Mouse (Mus musculus): ENCODE measurements around the gene Mob4. TPM values are rescaled to one million over a fixed set of nuclear protein-coding genes. Genes with fewer than 3 reads are reported as not detected.
"Not testable (repeated sequence)": the region's sequence is repeated elsewhere in the genome, so short reads cannot be mapped to it uniquely, and the experiment has no call there.

Mob4 gene
- 68.1 to 119 TPM (median 87.3 TPM) in 3 replicates for total RNA-seq (2017)

DNA sequence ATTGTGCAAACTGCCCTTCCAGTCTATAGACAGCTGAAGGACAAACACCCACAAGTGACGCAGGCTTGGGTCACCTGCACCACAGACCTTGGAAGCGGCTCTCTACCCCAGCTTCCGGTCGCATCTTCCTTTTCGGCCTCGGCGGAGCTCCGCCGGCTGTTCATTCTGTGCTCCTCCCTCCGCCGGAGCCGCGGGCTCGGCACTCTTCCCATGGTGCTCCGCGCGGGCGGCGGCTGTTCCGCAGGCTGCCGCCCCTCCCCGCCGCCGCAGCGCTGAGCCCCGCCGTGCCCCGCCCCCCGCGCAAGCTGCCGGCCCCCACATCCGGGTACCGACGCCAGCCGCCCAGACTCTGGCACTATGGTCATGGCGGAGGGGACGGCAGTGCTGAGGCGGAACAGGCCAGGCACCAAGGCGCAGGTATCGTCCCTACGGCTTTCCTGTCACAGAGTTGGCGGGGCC lies at the start of gene Mob4:
Mob4 (plus strand) TSS at position 289 of the 459 bp plus-strand sequence.
- ATAC-seq (replicated peaks; ENCODE audit: insufficient number of reproducible peaks, low FRiP score, low TSS enrichment, poor library complexity, severe bottlenecking), result peak; percentile 92

DNA sequence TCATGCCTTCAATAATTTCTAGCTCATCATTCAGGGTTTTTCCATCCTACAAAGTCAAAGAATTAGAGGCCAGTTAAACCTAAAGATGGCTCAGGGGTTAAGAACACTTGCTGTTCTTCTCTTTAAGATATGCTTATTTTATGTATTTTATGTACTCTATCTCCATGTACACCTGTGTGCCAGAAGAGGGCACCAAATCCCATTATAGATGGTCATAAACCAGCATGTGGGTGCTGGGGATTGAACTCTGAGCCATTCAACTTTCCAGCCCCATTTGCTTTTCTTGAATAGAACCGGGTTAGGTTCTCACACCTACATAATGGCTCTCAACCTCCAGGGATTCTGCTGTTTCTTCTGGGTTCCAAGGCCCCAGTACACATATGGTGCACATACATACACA lies 48.9 kb upstream of the Mob4 start:
- ATAC-seq (replicated peaks; ENCODE audit: insufficient number of reproducible peaks, low FRiP score, low TSS enrichment, poor library complexity, severe bottlenecking), result no peak

DNA sequence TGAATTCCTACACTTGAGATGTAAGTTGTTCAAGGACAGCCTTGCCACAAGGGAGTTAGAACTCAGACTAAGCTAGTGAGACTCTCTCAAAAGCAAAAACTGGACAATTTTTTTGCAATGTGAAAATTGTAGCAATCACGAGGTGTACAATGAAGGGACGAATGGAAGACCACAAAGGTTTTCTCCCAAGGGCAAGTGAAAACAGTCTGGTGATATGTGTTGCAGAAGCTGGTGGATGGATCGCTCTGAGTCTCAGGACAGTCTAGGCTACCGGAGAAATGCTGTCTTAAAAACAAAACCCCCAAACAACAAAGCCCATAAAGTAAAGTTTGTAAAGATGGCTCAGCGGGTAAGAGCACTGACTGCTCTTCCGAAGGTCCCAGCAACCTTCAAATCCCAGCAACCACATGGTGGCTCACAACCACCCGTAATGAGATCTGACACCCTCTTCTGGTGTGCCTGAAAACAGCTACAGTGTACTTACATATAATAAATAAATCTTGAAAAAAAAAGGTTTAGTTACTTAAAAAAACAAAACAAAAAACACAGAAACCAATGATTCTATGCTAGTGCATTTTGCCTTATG lies 45.2 kb upstream of the Mob4 start:
- ATAC-seq (replicated peaks; ENCODE audit: insufficient number of reproducible peaks, low FRiP score, low TSS enrichment, poor library complexity, severe bottlenecking), result no peak

DNA sequence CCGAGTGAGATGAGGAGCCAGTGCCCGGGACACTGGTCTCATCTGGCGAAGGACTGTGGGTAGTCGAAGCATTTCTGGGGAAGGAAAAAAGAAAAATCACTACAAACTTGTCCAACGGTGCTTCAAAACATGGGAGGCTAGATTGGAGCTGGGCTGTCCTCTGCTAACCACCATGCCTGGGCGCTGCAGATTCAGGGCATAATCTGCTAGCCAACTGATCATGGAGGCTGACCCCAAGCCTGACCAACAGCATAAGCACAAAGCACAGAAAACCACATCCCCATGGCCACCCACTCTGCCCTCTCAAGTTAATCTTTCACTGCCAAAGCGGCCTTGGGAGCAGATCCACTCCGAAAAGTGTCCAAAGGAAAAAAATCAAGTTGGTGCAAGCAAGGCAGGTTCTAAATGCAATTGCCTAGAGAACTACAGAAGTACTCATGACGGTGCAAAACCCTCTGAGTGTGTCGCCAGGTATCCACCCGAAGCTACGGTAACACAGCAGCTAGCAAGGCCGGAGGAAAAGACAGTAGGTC lies 44.1 kb upstream of the Mob4 start:
- ATAC-seq (replicated peaks; ENCODE audit: insufficient number of reproducible peaks, low FRiP score, low TSS enrichment, poor library complexity, severe bottlenecking), result 0 out of 2 replicates have a peak, but pooled peaks have one; percentile 9

DNA sequence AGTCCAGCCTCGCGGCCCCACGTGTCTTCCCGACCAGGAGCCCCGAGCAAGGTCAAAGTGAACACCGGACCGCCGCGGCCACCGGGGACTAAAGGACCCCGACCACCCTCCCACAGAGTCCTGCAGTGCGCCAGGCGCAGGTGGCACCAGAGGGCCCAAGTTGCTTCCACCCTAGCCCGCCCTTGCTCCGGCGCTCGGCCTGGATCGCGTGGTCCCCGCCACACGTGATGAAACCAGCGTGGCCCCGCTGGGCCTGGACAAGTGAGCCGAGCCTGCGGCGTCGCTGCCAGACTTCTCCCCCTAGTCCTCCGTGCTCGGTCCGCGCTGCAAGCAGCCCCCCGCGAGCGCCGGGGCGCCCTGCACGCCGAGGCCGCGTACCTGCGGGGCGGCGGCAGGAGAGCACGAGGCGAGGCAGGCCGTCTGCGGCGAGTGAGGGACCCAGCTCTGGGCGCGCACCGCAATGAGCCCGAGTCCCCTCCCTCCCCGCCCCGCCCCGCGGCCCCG lies 43.6 kb upstream of the Mob4 start:
- 0 out of 2 replicates have a peak, but pooled peaks have one; percentile 10 for ATAC-seq (replicated peaks; ENCODE audit: insufficient number of reproducible peaks, low FRiP score, low TSS enrichment, poor library complexity, severe bottlenecking)

DNA sequence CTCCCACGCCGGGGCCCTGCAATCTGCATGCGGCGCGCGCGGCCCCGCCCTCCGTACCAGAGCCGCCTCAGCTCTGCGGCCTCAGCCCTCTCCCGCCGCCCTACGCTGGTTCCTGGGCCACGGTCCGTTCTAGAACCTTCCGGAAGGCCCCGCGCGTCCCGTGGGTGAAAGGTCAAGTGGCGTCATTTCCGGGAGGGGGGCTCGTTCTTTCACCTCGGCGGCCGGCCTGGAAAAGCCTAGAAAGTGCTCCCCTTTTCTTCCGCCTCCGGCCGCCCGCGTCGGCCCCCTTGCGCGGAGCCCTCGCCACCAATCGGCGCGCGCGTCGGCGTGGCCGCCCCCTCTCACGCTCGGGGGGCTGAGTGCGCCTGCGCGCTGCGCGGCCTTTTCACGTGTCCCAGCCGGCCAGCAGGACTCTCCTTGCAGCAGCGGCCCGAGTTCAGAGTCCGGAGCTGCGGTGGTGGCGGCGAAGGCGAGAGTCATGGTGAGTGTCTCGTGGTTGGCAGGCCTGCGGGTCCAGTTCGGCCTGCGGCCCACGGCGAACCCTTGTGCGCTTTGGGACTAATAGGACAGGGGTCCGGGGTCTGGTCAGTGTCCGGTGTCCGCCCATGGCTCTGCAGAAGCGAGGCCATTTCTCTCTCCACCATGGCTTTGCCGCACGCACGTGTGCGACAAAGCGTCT lies 43.0 kb upstream of the Mob4 start, which contains the start of the genes Hspe1 and Hspd1:
Hspe1 (plus strand) TSS at position 201 of the 679 bp plus-strand sequence.
Hspd1 (minus strand) TSS at position 312 of the 679 bp plus-strand sequence.
- ATAC-seq (replicated peaks; ENCODE audit: insufficient number of reproducible peaks, low FRiP score, low TSS enrichment, poor library complexity, severe bottlenecking), result peak; percentile 93

DNA sequence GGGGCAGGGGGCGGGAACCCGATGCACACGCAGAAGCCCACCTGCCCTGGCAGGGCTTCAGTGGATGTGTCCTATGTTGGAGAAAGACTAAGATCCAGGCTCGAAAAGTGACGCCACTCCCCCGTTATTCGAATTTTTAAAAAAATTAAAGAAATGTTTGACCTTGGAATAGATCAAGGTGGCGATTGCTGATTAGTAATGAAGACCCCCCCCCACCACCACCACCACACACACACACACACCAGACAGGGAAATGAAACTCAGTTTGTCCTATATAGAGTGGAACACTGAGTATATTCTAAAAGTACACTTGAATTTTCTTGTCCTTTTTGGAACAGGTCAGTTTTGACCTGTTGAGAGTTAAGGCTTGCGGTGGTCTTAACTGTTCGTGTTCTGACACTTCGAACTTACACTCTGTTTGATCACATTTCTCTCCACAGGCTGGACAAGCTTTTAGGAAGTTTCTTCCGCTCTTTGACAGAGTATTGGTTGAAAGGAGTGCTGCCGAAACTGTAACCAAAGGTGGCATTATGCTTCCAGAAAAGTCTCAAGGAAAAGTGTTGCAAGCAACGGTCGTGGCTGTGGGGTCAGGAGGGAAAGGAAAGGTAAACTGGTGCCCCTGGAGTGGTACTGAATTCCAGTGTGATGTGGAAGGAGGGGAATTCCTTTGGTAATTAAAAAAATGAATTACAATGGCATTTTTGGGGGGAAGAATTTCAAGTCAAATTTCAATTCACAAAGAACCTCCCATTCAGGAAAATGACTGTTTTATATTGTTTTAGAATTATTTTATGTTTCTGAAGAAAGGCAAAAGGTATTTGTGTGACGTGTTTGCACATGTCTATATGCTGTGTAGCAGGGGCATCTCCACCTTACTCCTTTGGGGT lies 42.2 kb upstream of the Mob4 start:
- ATAC-seq (replicated peaks; ENCODE audit: insufficient number of reproducible peaks, low FRiP score, low TSS enrichment, poor library complexity, severe bottlenecking), result no peak

DNA sequence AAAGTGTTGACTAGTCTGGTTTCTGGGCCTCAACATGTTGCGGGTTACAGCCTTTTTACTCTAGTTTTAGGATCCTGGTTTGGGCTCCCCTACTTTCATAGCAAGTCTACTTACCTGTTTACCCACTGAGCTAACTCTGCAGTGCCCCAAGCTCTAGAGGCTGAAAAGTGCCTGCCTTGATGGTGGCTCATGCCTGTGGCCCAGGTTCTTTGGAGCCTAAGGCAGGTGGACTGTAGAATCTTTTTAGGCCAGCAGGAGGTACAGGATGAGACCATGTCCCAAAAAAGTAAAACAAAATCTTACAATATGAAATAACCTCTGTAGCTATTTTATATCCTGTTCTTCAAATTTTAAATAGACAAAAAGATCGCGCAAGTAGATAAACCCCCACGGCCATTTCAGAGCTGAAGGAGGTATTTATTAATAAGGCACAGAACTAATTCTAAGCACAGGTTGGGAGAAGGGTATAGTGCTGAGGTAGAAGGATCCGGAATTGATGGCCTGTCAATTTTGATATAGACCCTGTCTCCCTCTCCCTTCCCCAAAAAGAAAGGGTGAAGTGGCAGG lies 41.5 kb upstream of the Mob4 start:
- ATAC-seq (replicated peaks; ENCODE audit: insufficient number of reproducible peaks, low FRiP score, low TSS enrichment, poor library complexity, severe bottlenecking), result no peak

DNA sequence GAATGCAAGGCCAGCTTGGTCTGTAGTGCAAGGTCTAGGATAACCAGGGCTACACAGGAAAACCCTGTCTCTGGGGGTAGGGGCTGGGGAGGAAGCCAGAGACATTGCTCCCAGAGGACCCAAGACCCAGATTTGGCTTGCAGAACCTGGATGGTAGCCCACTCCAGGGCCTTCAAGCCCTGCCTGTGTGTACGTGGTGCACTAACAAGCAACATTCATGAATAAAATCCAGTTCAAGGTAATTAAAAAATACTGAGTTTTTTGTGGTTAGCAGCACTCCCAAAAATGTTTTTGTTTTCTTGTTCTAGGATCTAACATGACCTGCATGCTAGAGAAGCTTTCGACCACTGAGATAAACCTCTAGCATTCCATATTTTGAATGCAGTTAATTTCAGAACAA lies 39.0 kb upstream of the Mob4 start:
- ATAC-seq (replicated peaks; ENCODE audit: insufficient number of reproducible peaks, low FRiP score, low TSS enrichment, poor library complexity, severe bottlenecking), result no peak

DNA sequence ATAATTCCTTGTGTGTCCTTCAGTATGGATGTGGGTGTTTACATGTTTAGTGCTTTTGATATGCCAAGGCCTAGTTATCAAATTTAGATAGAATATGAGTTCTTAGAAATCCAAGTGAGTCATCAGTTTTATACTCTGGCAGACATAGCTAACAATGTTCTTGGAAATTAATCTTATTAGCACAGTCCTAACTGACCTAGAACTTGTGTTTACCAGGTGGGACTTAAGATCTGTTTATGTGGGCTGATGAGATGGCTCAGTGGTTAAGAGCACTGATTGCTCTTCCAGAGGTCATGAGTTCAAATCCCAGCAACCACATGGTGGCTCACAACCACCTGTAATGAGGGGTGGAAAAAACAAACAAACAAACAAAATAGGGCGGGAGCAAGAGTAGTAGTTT lies 38.6 kb upstream of the Mob4 start:
- ATAC-seq (replicated peaks; ENCODE audit: insufficient number of reproducible peaks, low FRiP score, low TSS enrichment, poor library complexity, severe bottlenecking), result no peak

DNA sequence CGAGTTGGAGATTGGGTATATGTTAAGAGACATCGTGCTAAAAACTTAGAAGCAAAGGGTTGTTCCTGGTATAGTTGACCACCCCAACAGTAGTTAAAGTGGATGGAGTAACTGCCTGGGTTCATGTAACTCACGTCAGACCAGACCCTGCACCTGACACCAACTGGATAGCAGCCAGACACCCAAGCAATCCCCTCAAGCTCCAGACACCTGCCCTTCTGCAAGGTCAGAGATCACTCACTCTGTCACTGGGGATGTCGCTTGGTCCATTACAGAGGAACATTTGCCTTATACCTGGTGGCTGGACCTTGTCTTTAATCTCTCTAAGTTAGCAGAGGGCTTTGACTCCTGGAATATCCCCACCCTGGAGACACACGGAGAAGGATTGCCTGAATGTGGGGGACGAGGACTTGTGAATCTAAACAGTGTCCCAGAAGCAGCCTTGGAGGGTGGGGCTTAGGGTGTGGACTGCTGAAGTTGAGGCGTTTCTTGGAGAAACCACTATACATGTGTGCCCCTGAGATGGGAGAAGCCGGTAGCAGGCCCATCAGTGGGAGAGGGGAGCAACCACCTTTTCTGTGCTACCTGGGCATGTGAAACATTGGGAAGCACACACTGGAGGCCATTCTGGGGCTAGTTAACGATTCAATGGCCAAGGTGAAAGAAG lies 24.0 kb upstream of the Mob4 start:
- no peak for ATAC-seq (replicated peaks; ENCODE audit: insufficient number of reproducible peaks, low FRiP score, low TSS enrichment, poor library complexity, severe bottlenecking)

DNA sequence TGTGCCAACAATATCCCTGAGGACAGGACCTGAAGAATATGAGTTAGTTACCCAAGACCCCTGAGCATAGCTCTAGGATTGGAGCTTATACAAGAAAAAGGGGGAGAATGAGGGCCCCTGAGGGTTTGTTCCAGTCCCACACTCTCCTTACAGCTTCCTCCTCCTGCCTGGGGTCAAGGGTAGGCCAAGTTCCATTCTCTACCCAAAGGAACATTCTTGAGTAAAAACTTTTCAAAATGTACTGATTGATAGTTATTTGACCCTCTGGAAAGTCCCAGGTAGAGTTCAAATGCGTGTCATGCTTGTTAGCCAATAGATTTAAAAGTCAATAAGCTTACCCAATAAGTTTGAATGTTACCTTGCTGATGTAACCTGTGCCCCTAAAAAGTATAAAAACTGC lies 23.4 kb upstream of the Mob4 start:
- ATAC-seq (replicated peaks; ENCODE audit: insufficient number of reproducible peaks, low FRiP score, low TSS enrichment, poor library complexity, severe bottlenecking), result no peak

DNA sequence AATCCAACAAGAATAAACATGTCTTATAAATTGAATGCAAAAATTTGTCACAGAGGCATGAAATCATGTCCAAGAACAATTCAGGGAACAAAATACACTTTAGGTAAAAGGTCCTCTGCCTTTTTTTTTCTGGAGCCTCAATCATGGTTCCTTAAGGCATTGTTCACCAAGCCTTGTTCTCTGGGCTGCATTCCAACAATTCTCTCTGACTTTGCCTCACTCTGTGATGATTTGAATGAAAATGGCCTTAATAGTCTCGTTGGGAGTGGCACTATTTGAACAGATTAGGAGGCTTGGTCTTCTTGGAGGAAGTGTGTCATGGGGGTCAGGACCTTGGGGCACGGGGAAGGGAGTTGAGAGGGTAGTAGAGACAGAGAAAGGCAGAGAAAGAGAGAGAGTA lies 22.6 kb upstream of the Mob4 start:
- no peak for ATAC-seq (replicated peaks; ENCODE audit: insufficient number of reproducible peaks, low FRiP score, low TSS enrichment, poor library complexity, severe bottlenecking)

DNA sequence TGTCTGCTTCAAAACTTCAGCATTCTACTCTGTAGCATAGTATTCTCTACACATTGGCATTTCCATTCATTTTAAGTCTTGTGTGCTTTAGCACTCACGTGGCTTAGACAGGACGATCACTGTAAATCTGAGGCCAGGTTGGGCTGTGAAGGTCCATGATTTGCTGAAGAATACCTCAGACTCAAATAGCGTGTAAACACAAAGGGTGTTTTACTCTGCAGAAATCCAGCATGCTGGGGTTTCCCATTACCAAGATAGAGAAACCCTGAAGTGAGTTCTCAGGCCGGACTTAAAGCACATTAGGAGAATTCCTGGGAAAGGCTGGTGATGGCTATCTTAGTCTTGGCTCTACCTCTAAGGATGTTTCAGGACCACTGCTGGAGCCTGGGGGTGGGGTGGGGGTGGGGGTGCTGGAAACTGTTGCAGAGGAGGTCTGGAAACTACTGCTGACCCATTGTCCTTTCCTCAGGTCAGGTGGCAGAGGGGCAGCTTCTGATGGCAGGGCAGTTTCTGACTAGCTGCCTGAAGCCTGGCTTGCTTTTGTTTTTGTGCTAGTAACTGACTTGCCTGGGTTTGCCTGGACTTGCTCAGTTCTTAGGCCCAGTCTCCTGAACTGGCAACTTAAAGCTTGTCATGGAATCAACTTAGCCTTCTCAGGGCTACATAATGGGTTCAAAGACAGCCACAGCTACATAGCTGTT lies 21.8 kb upstream of the Mob4 start:
- no peak for ATAC-seq (replicated peaks; ENCODE audit: insufficient number of reproducible peaks, low FRiP score, low TSS enrichment, poor library complexity, severe bottlenecking)

DNA sequence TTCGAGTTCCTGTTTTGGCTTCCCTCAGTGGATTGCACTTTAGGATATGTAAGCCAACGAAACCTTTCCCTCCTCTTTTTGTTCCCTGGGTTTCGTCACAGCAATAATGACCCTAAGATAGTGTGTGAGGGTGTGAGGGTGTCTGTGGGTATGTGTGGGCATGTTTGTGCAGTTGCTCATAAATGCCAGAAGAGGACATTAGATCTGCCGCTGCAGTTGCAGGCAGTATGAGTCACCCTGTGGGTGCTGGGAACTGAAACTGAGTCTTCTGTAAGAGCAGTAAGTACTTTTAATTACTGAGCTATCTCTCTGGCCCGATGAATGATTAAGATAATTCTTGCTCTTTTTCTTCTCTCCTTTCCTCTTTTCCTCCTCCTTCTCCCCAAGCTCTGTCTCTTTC lies 8.0 kb upstream of the Mob4 start:
- no peak for ATAC-seq (replicated peaks; ENCODE audit: insufficient number of reproducible peaks, low FRiP score, low TSS enrichment, poor library complexity, severe bottlenecking)

DNA sequence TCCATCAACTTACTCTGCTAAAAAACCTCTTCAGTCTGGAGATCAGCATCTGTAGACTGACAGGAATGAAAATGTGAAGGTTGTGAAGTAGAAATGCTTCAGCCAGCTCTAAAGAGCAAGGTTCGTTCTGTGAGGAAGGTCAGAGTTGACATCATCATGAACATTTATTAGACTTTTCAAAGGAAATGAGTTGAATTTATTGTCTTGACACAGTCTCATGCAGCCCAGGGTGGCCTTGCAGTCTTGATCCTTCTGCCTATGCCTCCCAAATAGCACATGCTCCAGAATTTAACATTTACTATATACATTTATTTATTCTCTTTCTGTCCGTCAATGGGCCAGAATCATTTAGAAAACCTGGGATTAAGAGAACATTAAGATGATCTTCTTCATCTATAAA lies 7.5 kb upstream of the Mob4 start:
- no peak for ATAC-seq (replicated peaks; ENCODE audit: insufficient number of reproducible peaks, low FRiP score, low TSS enrichment, poor library complexity, severe bottlenecking)

DNA sequence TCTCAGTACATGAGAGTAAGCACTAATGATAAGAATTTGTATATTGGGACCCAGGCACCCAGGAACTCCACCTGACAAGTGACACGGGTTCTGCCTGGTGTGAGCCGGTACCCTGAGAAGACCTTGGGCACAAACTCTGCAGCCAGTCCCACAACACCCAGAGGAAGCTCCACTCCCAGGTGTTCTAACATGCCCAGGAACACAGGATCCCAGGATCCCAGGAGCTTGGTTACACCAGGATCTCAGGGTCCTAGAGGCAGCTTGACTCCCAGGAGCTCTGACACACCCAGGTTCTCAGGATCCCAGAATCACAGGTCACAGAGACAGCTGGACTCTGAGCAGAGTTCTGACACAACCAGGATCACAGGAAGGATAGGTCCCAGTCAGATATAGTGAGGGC lies 6.9 kb upstream of the Mob4 start:
- ATAC-seq (replicated peaks; ENCODE audit: insufficient number of reproducible peaks, low FRiP score, low TSS enrichment, poor library complexity, severe bottlenecking), result not testable (repeated sequence)

DNA sequence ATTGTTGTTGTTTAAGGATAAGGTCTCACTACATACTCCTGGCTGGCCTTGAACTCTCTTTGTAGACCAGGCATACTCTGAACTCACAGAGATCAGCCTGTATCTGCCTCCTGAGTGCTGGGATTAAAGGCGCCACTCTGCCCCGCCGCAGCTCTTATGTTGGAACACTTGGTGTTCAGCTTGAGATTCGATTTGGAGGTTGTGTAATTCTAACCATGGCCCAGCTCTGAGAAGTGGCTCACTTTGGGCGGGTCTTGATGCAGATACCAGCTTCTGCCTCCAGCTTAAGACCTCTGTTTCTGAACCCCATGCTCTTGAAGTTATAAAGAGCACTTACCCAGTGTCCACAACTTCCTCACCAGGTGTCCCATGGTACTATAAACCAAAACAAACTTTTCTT lies 1.3 kb upstream of the Mob4 start:
- ATAC-seq (replicated peaks; ENCODE audit: insufficient number of reproducible peaks, low FRiP score, low TSS enrichment, poor library complexity, severe bottlenecking), result no peak
